Mouse (Mus musculus) CH12.LX (cell line): ENCODE measurements at regions not wholly inside any gene's neighbourhood (a gene's known extent, or its start where the extent isn't known, plus 50 kb on each side); places are given as distances from the start of the nearest gene placed in this dataset.

Experiments
- DNase-seq: peaks from one replicate; pipeline ENCODE4 v3.0.0-alpha.2; 2013; ENCODE audit errors: extremely low read depth
- H3K27ac ChIP-seq: 2 replicates; pipeline ENCODE4 v1.5.1; 2012; ENCODE audit warnings: low read depth, mild to moderate bottlenecking, control low read depth, moderate library complexity; ENCODE audit not compliant: insufficient read depth
- H3K27me3 ChIP-seq: replicated peaks from 2 replicates; pipeline ENCODE3; 2012; ENCODE audit warnings: inconsistent platforms
- H3K36me3 ChIP-seq, 2 experiments: replicated peaks in 1 of 2; 2 replicates each; pipeline versions ENCODE3 to v1.6.1; 2012; ENCODE audit warnings: inconsistent platforms in 1 of 2, low read length in 1 of 2, mild to moderate bottlenecking in 1 of 2, mixed read lengths in 1 of 2, moderate library complexity in 1 of 2; ENCODE audit not compliant: control insufficient read depth in 1 of 2, insufficient read depth in 1 of 2
- H3K4me1 ChIP-seq, 2 experiments: 2 replicates each; pipeline ENCODE4 v1.6.1; 2012; ENCODE audit warnings: inconsistent platforms in 1 of 2, moderate library complexity in 1 of 2; ENCODE audit not compliant: insufficient read depth in 2 of 2, control insufficient read depth in 1 of 2
- H3K4me2 ChIP-seq: 2 replicates; pipeline ENCODE4 v1.6.1; 2012; ENCODE audit warnings: low read depth, mild to moderate bottlenecking, control low read depth; ENCODE audit not compliant: poor library complexity, insufficient read depth, severe bottlenecking
- H3K4me3 ChIP-seq, 3 experiments: fragments of 150-350 bp in 1 of 3; sonication (generic) in 1 of 3; replicated peaks in 1 of 3; 2 replicates each; pipeline versions ENCODE3 to v1.5.1; 2011 to 2012; ENCODE audit warnings: low read depth in 2 of 3, low read length in 2 of 3, mild to moderate bottlenecking in 2 of 3, moderate library complexity in 2 of 3, control low read depth in 1 of 3, improper control_type of control experiment in 1 of 3, inconsistent platforms in 1 of 3, mixed read lengths in 1 of 3; ENCODE audit not compliant: poor library complexity in 1 of 3
- H3K79me2 ChIP-seq: replicated peaks from 2 replicates; pipeline ENCODE4 v1.6.1; 2012; ENCODE audit warnings: mild to moderate bottlenecking, moderate library complexity; ENCODE audit not compliant: control insufficient read depth, poor library complexity, insufficient read depth, severe bottlenecking; ENCODE audit errors: extremely low read depth
- H3K9ac ChIP-seq: 2 replicates; pipeline ENCODE4 v1.6.1; 2012; ENCODE audit warnings: low read depth, mild to moderate bottlenecking, control low read depth, moderate library complexity; ENCODE audit not compliant: insufficient read depth
- H3K9me3 ChIP-seq: replicated peaks from 2 replicates; pipeline ENCODE3; 2012; ENCODE audit warnings: low read length, inconsistent platforms, mixed read lengths
- CTCF ChIP-seq, 2 experiments: IDR thresholded peaks in 1 of 2; conservative IDR thresholded peaks in 1 of 2; 2 replicates each; pipeline ENCODE4 v1.5.1; 2011 to 2012; ENCODE audit warnings: low read depth in 2 of 2, low read length in 2 of 2, improper control_type of control experiment in 1 of 2, inconsistent platforms in 1 of 2, mild to moderate bottlenecking in 1 of 2, moderate library complexity in 1 of 2
- E2F4 ChIP-seq: IDR thresholded peaks from 2 replicates; pipeline ENCODE4 v1.6.1; 2011; ENCODE audit warnings: low read depth, low read length, improper control_type of control experiment; ENCODE audit not compliant: insufficient replicate concordance
- ELF1 ChIP-seq: IDR thresholded peaks from 2 replicates; pipeline ENCODE4 v1.6.1; 2014; ENCODE audit warnings: low read depth, mild to moderate bottlenecking, inconsistent platforms, low read length, improper control_type of control experiment
- ETS1 ChIP-seq: conservative IDR thresholded peaks from 2 replicates; pipeline ENCODE4 v1.6.1; 2012; ENCODE audit warnings: low read depth, mild to moderate bottlenecking, inconsistent platforms, low read length, improper control_type of control experiment, moderate library complexity
- IRF4 ChIP-seq: IDR thresholded peaks from 2 replicates; pipeline ENCODE4 v1.6.1; 2014; ENCODE audit warnings: low read depth, mild to moderate bottlenecking, inconsistent platforms, low read length, improper control_type of control experiment
- MAFK ChIP-seq: IDR thresholded peaks from 2 replicates; pipeline ENCODE4 v1.6.1; 2011; ENCODE audit warnings: low read length, improper control_type of control experiment; ENCODE audit not compliant: insufficient replicate concordance
- MAX ChIP-seq: IDR thresholded peaks from 2 replicates; pipeline ENCODE4 v1.6.1; 2011; ENCODE audit warnings: low read length, improper control_type of control experiment
- NELFE ChIP-seq: IDR thresholded peaks from 2 replicates; pipeline ENCODE4 v1.6.1; 2011; ENCODE audit warnings: low read depth, low read length, improper control_type of control experiment
- NRF1 ChIP-seq: IDR thresholded peaks from 2 replicates; pipeline ENCODE4 v1.6.1; 2014; ENCODE audit warnings: low read depth, mild to moderate bottlenecking, inconsistent platforms, low read length, improper control_type of control experiment, moderate library complexity
- POLR2A ChIP-seq: IDR thresholded peaks from 2 replicates; pipeline ENCODE4 v1.6.1; 2011; ENCODE audit warnings: low read depth, mild to moderate bottlenecking, improper control_type of control experiment, low read length
- POLR2AphosphoS2 ChIP-seq: IDR thresholded peaks from 2 replicates; pipeline ENCODE4 v1.6.1; 2011; ENCODE audit warnings: low read depth, low read length, improper control_type of control experiment
- RAD21 ChIP-seq: IDR thresholded peaks from 2 replicates; pipeline ENCODE4 v1.6.1; 2011; ENCODE audit warnings: low read depth, mild to moderate bottlenecking, low read length, improper control_type of control experiment, moderate library complexity
- RCOR1 ChIP-seq: conservative IDR thresholded peaks from 2 replicates; pipeline ENCODE4 v1.6.1; 2012; ENCODE audit warnings: low read depth, mild to moderate bottlenecking, inconsistent platforms, low read length, improper control_type of control experiment
- SMC3 ChIP-seq: IDR thresholded peaks from 2 replicates; pipeline ENCODE4 v1.6.1; 2011; ENCODE audit warnings: low read depth, low read length, improper control_type of control experiment
- TCF12 ChIP-seq: IDR thresholded peaks from 2 replicates; pipeline ENCODE4 v1.6.1; 2014; ENCODE audit warnings: low read depth, mild to moderate bottlenecking, inconsistent platforms, low read length, improper control_type of control experiment
- UBTF ChIP-seq: IDR thresholded peaks from 2 replicates; pipeline ENCODE4 v1.6.1; 2012; ENCODE audit warnings: low read depth, mild to moderate bottlenecking, inconsistent platforms, low read length, improper control_type of control experiment, moderate library complexity
- USF1 ChIP-seq: IDR thresholded peaks from 2 replicates; pipeline ENCODE4 v1.6.1; 2014; ENCODE audit warnings: low read depth, mild to moderate bottlenecking, inconsistent platforms, low read length, improper control_type of control experiment
- dilution Hi-C: fragments of 300-500 bp; cut with MboI; formaldehyde crosslinking; loops from 2 replicates; pipeline ENCODE4 v1.14.3; 2020; ENCODE audit warnings: low sequenced_read_pairs; ENCODE audit not compliant: extremely low pct_unique_long_range_greater_than_20kb, extremely low pct_ligation_motif_present
- in situ Hi-C: fragments of 300-500 bp; cut with MboI; formaldehyde crosslinking; loops from 3 replicates; pipeline ENCODE4 v1.14.3; 2019; ENCODE audit warnings: low sequenced_read_pairs, low pct_ligation_motif_present, low pct_unique_long_range_greater_than_20kb, mixed read lengths

DNA sequence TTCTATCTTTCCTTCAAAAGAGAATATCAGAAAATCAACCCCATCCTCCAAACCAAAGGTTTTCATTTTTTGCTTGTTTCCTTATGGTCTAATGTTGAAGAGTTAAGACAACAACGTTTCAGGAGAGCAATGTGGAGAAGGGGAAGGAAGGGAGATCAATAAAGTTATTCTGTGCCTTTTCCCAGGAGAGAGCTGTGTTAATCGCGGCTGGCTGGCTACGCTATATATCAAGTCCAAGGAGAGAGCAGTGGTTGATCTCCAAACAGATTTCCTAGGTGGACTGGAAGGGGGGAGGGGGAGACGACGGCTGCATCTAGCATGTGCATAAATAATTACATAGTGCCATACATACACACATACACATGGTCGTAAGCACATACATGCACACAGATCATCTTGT, 404.3 kb upstream of the Ubash3b start:
- no peak for DNase-seq
- Histone ChIP-seq H3K9me3 (no peaks in the 10 kb centered on the region), H3K79me2 (no peaks in the 10 kb centered on the region), H3K27me3 (no peaks in the 10 kb centered on the region), H3K4me2 (no peak overlapping the region), H3K9ac (no peak overlapping the region), H3K36me3 (no peaks in the 10 kb centered on the region), H3K4me3 (no peak overlapping the region), H3K27ac (no peak overlapping the region), H3K4me1 (0 out of 4 replicates have a peak, but pooled peaks cover 0 to 1% of the 10 kb centered on the region in 2 experiments)
- in situ Hi-C loops: no loop called here
- dilution Hi-C loops: no loop called here
- TF ChIP-seq NRF1 (no peak), SMC3 (no peak), CTCF (conservative IDR thresholded peaks at IDR 0.05 in 1 of 2, IDR thresholded peaks at IDR 0.05 in 1 of 2; ENCODE audit: low read depth in 2 of 2, low read length in 2 of 2) (no peak), UBTF (no peak), RAD21 (no peak), RCOR1 (no peak), E2F4 (no peak), POLR2AphosphoS2 (no peak), MAFK (no peak), TCF12 (no peak)

DNA sequence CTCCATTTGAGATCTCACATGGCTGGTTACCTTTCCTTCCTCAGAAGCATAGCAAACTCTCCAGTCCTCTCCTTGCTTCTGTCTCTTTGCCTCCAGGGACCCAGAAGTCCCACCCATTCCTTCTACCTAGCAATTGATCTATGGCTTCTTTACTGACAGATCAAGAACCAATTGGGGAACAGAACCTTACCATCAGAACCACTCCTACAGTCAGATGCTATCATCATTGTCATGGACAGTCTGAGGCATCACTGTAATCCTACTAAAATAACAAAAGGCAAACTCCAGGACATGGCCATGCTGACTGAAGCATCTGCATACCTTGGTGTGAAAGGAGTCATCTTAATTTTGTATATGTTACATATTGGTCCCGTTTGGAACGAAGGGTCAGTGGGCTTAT, 401.9 kb upstream of the Ubash3b start:
- Histone ChIP-seq H3K36me3 (no peaks in the 10 kb centered on the region), H3K79me2 (no peaks in the 10 kb centered on the region), H3K27me3 (no peaks in the 10 kb centered on the region), H3K9ac (no peak overlapping the region), H3K4me3 (no peak overlapping the region), H3K4me2 (no peak overlapping the region), H3K27ac (no peak overlapping the region), H3K9me3 (no peaks in the 10 kb centered on the region), H3K4me1 (no peaks in the 10 kb centered on the region)
- dilution Hi-C loops: no loop called here
- DNase-seq: no peak
- TF ChIP-seq USF1 (no peak), NELFE (no peak), ELF1 (no peak), E2F4 (no peak), ETS1 (no peak), IRF4 (no peak), POLR2A (no peak), MAX (no peak), UBTF (no peak), RAD21 (no peak), TCF12 (no peak)
- in situ Hi-C loops: no loop called here
